Mouse (Mus musculus): ENCODE measurements around the gene Nme8. TPM values are rescaled to one million over a fixed set of nuclear protein-coding genes. Genes with fewer than 3 reads are reported as not detected.

Nme8 gene
- polyA plus RNA-seq, 1 experiment from 2014 or later, result not detected

DNA sequence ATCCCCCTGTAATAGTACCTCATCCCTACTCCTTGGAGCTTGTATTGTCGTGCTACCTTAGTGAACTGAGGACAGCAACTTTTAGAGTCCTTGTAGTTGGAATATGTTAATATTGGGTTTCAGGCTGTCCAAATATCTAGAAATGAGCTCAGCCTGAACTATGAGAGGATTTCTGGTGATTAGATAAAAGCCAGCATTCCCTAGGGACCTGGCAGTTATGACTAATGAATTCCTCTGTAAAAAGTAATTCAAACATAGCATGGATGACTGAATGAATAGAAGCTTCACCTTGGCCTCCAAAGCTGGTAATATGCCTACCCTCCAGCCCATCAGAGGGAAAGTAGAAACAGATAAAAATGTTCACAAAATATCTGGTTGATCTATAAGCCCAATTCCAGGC is 71.1 kb downstream of the Nme8 start:
- Histone ChIP-seq H3K36me3 (ENCODE audit: control insufficient read depth, insufficient read depth, low read length) (no peaks in the 10 kb centered on the region), H3K9me3 (ENCODE audit: control insufficient read depth, low read length) (no peaks in the 10 kb centered on the region), H3K4me1 (ENCODE audit: control insufficient read depth, insufficient read depth, low read length) (peaks cover 4% of the 10 kb centered on the region; the same call in 1 of the 2 replicates), H3K4me3 (ENCODE audit: low read depth, low read length) (no peak overlapping the region), H3K9ac (ENCODE audit: low read length) (no peak overlapping the region), H3K4me2 (ENCODE audit: low read depth, severe bottlenecking) (no peak overlapping the region), H3K27ac (replicated peaks; ENCODE audit: low read depth, low read length) (no peak overlapping the region), H3K27me3 (ENCODE audit: control insufficient read depth, insufficient read depth, low read length) (peaks cover 9% of the 10 kb centered on the region)
- ATAC-seq (ENCODE audit: insufficient number of reproducible peaks, low FRiP score, low TSS enrichment, low read depth) (no peak), DNase-seq (ENCODE audit: low spot score) (no peak)
- 78% methylated on average over 1 of the region's 1 CpGs for WGBS

DNA sequence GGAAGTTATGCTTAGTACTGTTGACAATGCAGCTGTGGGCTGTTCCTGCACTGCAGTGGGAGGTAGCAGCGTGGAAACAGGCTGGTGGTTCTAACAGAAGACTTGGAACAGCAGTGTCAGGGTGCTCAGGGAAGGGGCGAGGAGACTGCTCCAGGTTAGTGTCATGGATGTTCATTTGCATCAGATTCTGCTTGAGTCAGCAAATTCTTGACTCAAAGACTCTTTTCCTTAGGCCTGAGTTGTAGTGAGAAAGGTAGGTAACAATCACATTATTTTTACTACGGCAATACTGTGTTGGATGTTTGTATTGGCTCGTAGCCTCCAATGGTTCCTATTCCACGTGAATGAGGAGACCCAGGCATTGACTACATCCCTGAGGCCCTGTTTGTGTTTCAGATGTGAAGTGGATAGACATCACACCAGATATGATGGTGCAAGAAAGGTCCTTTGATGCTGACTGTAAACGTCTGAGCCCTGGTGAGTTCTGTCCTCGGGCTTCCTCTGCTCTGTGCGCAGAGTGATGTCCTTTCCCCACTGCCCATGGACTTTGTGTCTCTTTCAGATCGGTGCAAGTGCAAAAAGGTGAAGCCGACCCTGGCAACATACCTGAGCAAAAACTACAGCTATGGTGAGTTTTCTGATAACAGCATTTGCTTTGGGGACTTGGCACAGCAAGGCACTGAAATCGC is 72.8 kb downstream of the Nme8 start:
- peaks cover 4% of the 10 kb centered on the region; the same call in 1 of the 2 replicates for H3K4me1 ChIP-seq (ENCODE audit: control insufficient read depth, insufficient read depth, low read length)

GRCm38 (mm10) chr13:19623228-19623905 is 74.2 kb downstream of the Nme8 start:
- ATAC-seq (ENCODE audit: insufficient number of reproducible peaks, low FRiP score, low TSS enrichment, low read depth) (no peak), DNase-seq (ENCODE audit: low spot score) (peak; percentile 36)
- H3K9ac ChIP-seq (ENCODE audit: low read length), result peak overlapping the region; percentile 43
- H3K27me3 ChIP-seq (ENCODE audit: control insufficient read depth, insufficient read depth, low read length), result peaks cover 9% of the 10 kb centered on the region
- peaks cover 4% of the 10 kb centered on the region; the same call in 1 of the 2 replicates for H3K4me1 ChIP-seq (ENCODE audit: control insufficient read depth, insufficient read depth, low read length)
- H3K9me3 ChIP-seq (ENCODE audit: control insufficient read depth, low read length), result no peaks in the 10 kb centered on the region
- no peaks in the 10 kb centered on the region for H3K36me3 ChIP-seq (ENCODE audit: control insufficient read depth, insufficient read depth, low read length)
- peak overlapping the region; percentile 36 for H3K4me3 ChIP-seq (ENCODE audit: low read depth, low read length)
- H3K4me2 ChIP-seq (ENCODE audit: low read depth, severe bottlenecking), result peak overlapping the region; percentile 74
- no peak overlapping the region for H3K27ac ChIP-seq (replicated peaks; ENCODE audit: low read depth, low read length)
- WGBS, result 24% methylated on average over 30 of the region's 30 CpGs

More for the DNA sequence above, 72.8 kb downstream of the Nme8 start:
- Histone ChIP-seq H3K9me3 (ENCODE audit: control insufficient read depth, low read length) (no peaks in the 10 kb centered on the region), H3K4me2 (ENCODE audit: low read depth, severe bottlenecking) (no peak overlapping the region), H3K27me3 (ENCODE audit: control insufficient read depth, insufficient read depth, low read length) (peaks cover 9% of the 10 kb centered on the region), H3K27ac (replicated peaks; ENCODE audit: low read depth, low read length) (no peak overlapping the region), H3K9ac (ENCODE audit: low read length) (no peak overlapping the region), H3K4me3 (ENCODE audit: low read depth, low read length) (no peak overlapping the region), H3K36me3 (ENCODE audit: control insufficient read depth, insufficient read depth, low read length) (no peaks in the 10 kb centered on the region)
- no peak for ATAC-seq (ENCODE audit: insufficient number of reproducible peaks, low FRiP score, low TSS enrichment, low read depth)
- 83% methylated on average over 11 of the region's 11 CpGs for WGBS
- no peak for DNase-seq (ENCODE audit: low spot score)

DNA sequence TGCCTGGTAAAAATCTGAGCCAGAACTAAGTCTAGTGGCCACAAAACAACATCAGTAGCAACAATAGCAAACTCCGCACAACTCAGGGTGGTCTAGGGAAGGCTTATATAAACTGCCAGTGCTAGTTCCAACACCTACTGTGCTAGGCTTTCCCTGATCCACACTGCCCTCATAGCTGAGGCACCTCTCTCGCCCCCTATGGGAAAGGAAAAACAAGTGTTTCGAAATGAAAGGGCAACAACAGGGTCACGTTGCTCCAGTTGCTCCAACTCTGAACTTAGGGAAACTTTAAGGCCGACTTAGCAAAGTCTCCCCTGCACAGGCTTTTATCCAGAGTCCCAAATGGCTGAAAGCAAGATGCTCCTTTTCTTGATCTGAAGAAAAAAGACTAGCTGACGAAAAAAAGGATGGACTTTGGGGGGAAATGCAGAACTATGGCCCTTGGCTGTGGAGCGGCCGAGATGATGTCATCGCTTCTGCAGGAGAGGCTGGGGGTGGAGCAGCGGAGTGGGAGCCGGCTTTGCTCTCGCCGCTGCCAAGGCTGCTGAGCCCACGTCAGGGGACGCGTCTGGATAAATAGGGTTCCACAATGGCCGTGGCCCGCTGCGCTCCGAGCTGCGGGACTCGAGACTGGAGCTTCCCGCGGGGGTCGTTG is 74.9 kb downstream of the Nme8 start, which contains the start of gene Sfrp4:
Gene Sfrp4, plus strand, starts transcription at position 532 of the 655 bp plus-strand sequence.
- ATAC-seq (ENCODE audit: insufficient number of reproducible peaks, low FRiP score, low TSS enrichment, low read depth), result peak; percentile 69; the same call in 1 of the 2 replicates
- Histone ChIP-seq H3K4me3 (ENCODE audit: low read depth, low read length) (peak within 1 kb of the TSS; percentile 36), H3K4me1 (ENCODE audit: control insufficient read depth, insufficient read depth, low read length) (peaks cover 4% of the 10 kb centered on the region; the same call in 1 of the 2 replicates), H3K9ac (ENCODE audit: low read length) (peak within 1 kb of the TSS; percentile 43), H3K36me3 (ENCODE audit: control insufficient read depth, insufficient read depth, low read length) (no peaks in the 10 kb centered on the region), H3K4me2 (ENCODE audit: low read depth, severe bottlenecking) (peak within 1 kb of the TSS; percentile 74), H3K27ac (replicated peaks; ENCODE audit: low read depth, low read length) (no peak within 1 kb of the TSS), H3K27me3 (ENCODE audit: control insufficient read depth, insufficient read depth, low read length) (peaks cover 9% of the 10 kb centered on the region), H3K9me3 (ENCODE audit: control insufficient read depth, low read length) (no peaks in the 10 kb centered on the region)
- DNase-seq (ENCODE audit: low spot score), result peak; percentile 66
- 2% methylated on average over 25 of the region's 25 CpGs for WGBS

GRCm38 (mm10) chr13:19619216-19619927 is 78.2 kb downstream of the Nme8 start, which contains the start of gene Epdr1:
Gene Epdr1 (minus strand): TSS chr13:19619927.
- Histone ChIP-seq H3K4me2 (ENCODE audit: low read depth, severe bottlenecking) (peak within 1 kb of the TSS; percentile 95), H3K4me3 (ENCODE audit: low read depth, low read length) (peak within 1 kb of the TSS; percentile 68), H3K27me3 (ENCODE audit: control insufficient read depth, insufficient read depth, low read length) (peaks cover 9% of the 10 kb centered on the region), H3K36me3 (ENCODE audit: control insufficient read depth, insufficient read depth, low read length) (no peaks in the 10 kb centered on the region), H3K27ac (replicated peaks; ENCODE audit: low read depth, low read length) (no peak within 1 kb of the TSS), H3K9me3 (ENCODE audit: control insufficient read depth, low read length) (no peaks in the 10 kb centered on the region), H3K4me1 (ENCODE audit: control insufficient read depth, insufficient read depth, low read length) (peaks cover 4% of the 10 kb centered on the region; the same call in 1 of the 2 replicates), H3K9ac (ENCODE audit: low read length) (peak within 1 kb of the TSS; percentile 87)
- ATAC-seq (ENCODE audit: insufficient number of reproducible peaks, low FRiP score, low TSS enrichment, low read depth) (peak; percentile 77), DNase-seq (ENCODE audit: low spot score) (peak; percentile 81)
- under 1% methylated on average over 43 of the region's 46 CpGs for WGBS

DNA sequence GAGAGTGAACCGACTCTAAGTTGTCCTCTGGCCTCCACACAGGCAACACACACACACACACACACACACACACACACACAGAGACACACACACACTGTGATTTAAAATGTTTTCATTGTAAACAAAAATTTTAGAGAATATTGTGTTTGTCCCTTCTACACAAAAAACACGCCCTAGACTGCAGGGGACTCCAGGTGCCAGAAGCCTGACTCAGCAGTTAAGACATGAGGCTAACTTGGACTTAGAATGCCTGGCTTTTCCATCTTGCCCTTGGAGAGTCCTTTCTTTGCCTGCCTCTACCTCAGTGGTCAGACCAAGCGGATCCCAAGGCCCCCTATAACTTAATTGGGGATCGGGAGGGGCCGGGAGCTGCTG is 78.8 kb downstream of the Nme8 start:
- H3K4me2 ChIP-seq (ENCODE audit: low read depth, severe bottlenecking), result peak overlapping the region; percentile 95

DNA sequence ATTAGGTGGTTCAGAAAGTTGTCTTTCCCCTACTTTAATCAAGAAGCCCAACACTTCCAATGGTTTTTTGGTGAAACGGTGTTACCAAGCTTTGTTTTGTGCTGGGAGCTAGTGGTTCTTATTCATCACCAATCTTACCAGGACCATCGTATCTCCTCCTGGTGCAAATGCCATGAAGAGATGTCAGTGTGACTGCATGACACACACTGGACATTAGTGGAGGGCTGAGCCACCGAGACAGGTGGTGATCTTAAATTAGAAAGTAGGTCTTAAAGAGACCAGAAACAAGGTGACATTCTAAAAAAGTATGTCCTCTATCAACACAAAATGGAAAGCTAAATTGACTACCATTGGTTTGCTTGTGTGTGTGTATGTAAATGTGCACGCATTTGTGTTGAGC is 79.5 kb downstream of the Nme8 start:
- Histone ChIP-seq H3K36me3 (ENCODE audit: control insufficient read depth, insufficient read depth, low read length) (no peaks in the 10 kb centered on the region), H3K27me3 (ENCODE audit: control insufficient read depth, insufficient read depth, low read length) (peaks cover under 1% of the 10 kb centered on the region), H3K4me1 (ENCODE audit: control insufficient read depth, insufficient read depth, low read length) (no peaks in the 10 kb centered on the region), H3K9ac (ENCODE audit: low read length) (no peak overlapping the region), H3K4me2 (ENCODE audit: low read depth, severe bottlenecking) (no peak overlapping the region), H3K4me3 (ENCODE audit: low read depth, low read length) (no peak overlapping the region), H3K9me3 (ENCODE audit: control insufficient read depth, low read length) (no peaks in the 10 kb centered on the region), H3K27ac (replicated peaks; ENCODE audit: low read depth, low read length) (no peak overlapping the region)
- 85% methylated on average over 4 of the region's 4 CpGs for WGBS
- DNase-seq (ENCODE audit: low spot score) (no peak), ATAC-seq (ENCODE audit: insufficient number of reproducible peaks, low FRiP score, low TSS enrichment, low read depth) (no peak)

More for the DNA sequence above, 78.8 kb downstream of the Nme8 start:
- Histone ChIP-seq H3K4me1 (ENCODE audit: control insufficient read depth, insufficient read depth, low read length) (peaks cover 4% of the 10 kb centered on the region; the same call in 1 of the 2 replicates), H3K4me3 (ENCODE audit: low read depth, low read length) (peak overlapping the region; percentile 68), H3K27me3 (ENCODE audit: control insufficient read depth, insufficient read depth, low read length) (peaks cover 7% of the 10 kb centered on the region), H3K9ac (ENCODE audit: low read length) (peak overlapping the region; percentile 87), H3K9me3 (ENCODE audit: control insufficient read depth, low read length) (no peaks in the 10 kb centered on the region), H3K36me3 (ENCODE audit: control insufficient read depth, insufficient read depth, low read length) (no peaks in the 10 kb centered on the region), H3K27ac (replicated peaks; ENCODE audit: low read depth, low read length) (no peak overlapping the region)
- ATAC-seq (ENCODE audit: insufficient number of reproducible peaks, low FRiP score, low TSS enrichment, low read depth) (no peak), DNase-seq (ENCODE audit: low spot score) (no peak)
- 6% methylated on average over 5 of the region's 5 CpGs for WGBS

- H3K27me3 ChIP-seq (ENCODE audit: control insufficient read depth, insufficient read depth, low read length), result no peaks in the 10 kb centered on the region
- no peak overlapping the region for H3K9ac ChIP-seq (ENCODE audit: low read length)
- no peak overlapping the region for H3K4me2 ChIP-seq (ENCODE audit: low read depth, severe bottlenecking)
- H3K4me3 ChIP-seq (ENCODE audit: low read depth, low read length), result no peak overlapping the region
- no peaks in the 10 kb centered on the region for H3K36me3 ChIP-seq (ENCODE audit: control insufficient read depth, insufficient read depth, low read length)
- no peak overlapping the region for H3K27ac ChIP-seq (replicated peaks; ENCODE audit: low read depth, low read length)
- 90% methylated on average over 1 of the region's 1 CpGs for WGBS
- DNase-seq (ENCODE audit: low spot score), result no peak
- ATAC-seq (ENCODE audit: insufficient number of reproducible peaks, low FRiP score, low TSS enrichment, low read depth), result no peak
- H3K9me3 ChIP-seq (ENCODE audit: control insufficient read depth, low read length), result no peaks in the 10 kb centered on the region
- H3K4me1 ChIP-seq (ENCODE audit: control insufficient read depth, insufficient read depth, low read length), result no peaks in the 10 kb centered on the region
These were observed 83.3 kb downstream of the Nme8 start for GRCm38 (mm10) chr13:19614311-19614710.
